Mouse (Mus musculus) neutrophil, adult 65 days (primary cell): ENCODE results near the gene Gjc3. TPM values are rescaled to one million over a fixed set of nuclear protein-coding genes. Genes with fewer than 3 reads are reported as not detected.

Source experiments
- total RNA-seq: library from RNA; stranded (reverse); gene quantifications from 2 replicates; pipeline ENCODE4 v1.2.4, GENCODE M21; 2023

Gene Gjc3
- not detected in 2 replicates for total RNA-seq

DNA sequence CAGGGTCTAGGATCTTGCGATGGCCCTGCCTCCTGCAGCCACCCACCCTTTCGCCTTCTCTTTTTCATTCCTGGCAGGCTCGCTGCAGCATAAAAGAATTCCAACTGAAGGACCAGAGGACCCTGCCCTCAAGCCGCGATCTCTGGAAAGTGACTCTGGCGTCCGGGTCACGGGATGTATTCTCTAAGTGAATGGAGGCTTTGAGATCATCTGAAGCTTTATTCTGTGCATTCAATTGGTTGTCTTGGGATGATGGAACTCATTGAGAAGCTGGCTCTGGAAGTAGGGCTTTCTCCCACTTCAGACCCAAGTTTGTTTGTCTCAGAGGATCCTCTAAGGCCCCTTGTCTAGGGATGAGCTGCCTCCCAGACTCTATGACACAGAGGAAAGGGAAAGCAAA lies at the start of gene Gjc3:
Gene Gjc3, minus strand, starts transcription at position 154 of the 400 bp plus-strand sequence.

DNA sequence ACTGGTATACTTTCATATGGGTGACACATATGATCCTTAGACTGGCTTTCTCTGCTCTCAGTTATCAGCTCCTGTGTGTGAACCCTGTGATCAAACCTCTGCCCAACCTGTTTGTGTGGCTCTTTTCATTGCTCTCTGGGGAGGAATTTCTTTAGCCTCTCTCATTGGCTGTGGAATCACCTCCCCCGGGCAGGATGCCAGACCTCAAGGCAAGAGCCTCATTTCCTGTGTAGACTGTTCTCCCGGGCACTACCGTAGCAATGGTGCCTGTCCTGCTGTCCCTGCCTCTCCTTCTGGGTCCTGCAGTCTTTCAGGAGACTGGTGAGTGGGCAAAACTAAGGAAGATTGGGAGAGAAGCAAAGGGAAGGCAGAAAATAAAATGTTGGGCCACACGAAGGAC lies 18.4 kb upstream of the Gjc3 start, which contains the start of gene Azgp1:
Gene Azgp1, plus strand, starts transcription at position 221 of the 400 bp plus-strand sequence.

DNA sequence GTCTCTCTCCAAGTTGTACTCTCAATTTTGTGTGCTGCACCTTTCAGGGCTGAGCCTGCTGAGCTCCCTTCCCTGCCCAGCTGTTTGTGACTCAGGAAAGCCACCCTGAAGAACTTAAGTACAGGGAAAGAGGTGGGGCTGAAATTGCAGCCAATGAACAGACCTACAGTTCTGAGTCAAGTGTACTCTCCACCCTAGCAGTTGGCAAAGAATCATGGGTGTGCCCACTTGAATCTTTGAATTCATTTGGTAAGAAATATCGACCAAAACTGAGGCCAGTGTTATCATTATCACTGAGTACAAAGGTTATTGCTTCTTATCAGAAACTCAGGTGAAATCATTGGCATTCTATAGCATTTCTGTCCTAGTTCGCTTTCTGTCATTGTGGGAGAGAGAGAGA lies 41.4 kb downstream of the Gjc3 start, which contains the start of gene Cyp3a13:
Gene Cyp3a13, minus strand, starts transcription at position 88 of the 400 bp plus-strand sequence.

Other genes with a start within 250 kb of the Gjc3 start
- 0.50 and 0.54 TPM in 2 replicates for gene Nyap1, start 221.5 kb downstream of the Gjc3 start, total RNA-seq
- 272 and 329 TPM in 2 replicates for gene Tsc22d4, start 217.4 kb downstream of the Gjc3 start, total RNA-seq
- 24.4 and 30.5 TPM in 2 replicates for gene Ppp1r35, start 184.2 kb downstream of the Gjc3 start, total RNA-seq
- gene Mepce, start 175.4 kb downstream of the Gjc3 start, total RNA-seq, result 29.5 and 33.3 TPM in 2 replicates
- 2.2 and 2.4 TPM in 2 replicates for gene Zcwpw1, start 175.3 kb downstream of the Gjc3 start, total RNA-seq
- gene Pilra, start 126.8 kb downstream of the Gjc3 start, total RNA-seq, result 535 and 567 TPM in 2 replicates
- gene Pilrb1, start 105.0 kb downstream of the Gjc3 start, total RNA-seq, result 309 and 327 TPM in 2 replicates
- gene Pilrb2, start 91.3 kb downstream of the Gjc3 start, total RNA-seq, result 426 and 429 TPM in 2 replicates
- gene Cyp3a13, start 41.5 kb downstream of the Gjc3 start, total RNA-seq, result not detected in 2 replicates
- 0.88 and 0.92 TPM in 2 replicates for gene Azgp1, start 18.4 kb upstream of the Gjc3 start, total RNA-seq
- not detected in 2 replicates for gene Smok3a, start 58.2 kb upstream of the Gjc3 start, total RNA-seq
- gene Smok3b, start 58.3 kb upstream of the Gjc3 start, total RNA-seq, result not detected in 2 replicates
- not detected in 2 replicates for gene Smok3c, start 90.1 kb upstream of the Gjc3 start, total RNA-seq
- 8.6 and 9.6 TPM in 2 replicates for gene Zkscan1, start 122.0 kb upstream of the Gjc3 start, total RNA-seq
- gene Zscan21, start 153.8 kb upstream of the Gjc3 start, total RNA-seq, result 4.9 and 5.4 TPM in 2 replicates
- 0.98 and 1.2 TPM in 2 replicates for gene Zfp113, start 192.6 kb upstream of the Gjc3 start, total RNA-seq
- 31.1 and 37.3 TPM in 2 replicates for gene Cops6, start 198.0 kb upstream of the Gjc3 start, total RNA-seq
- 19.7 and 22.1 TPM in 2 replicates for gene Ap4m1, start 208.9 kb upstream of the Gjc3 start, total RNA-seq
- gene Mcm7, start 209.3 kb upstream of the Gjc3 start, total RNA-seq, result 103 and 141 TPM in 2 replicates
- 15.3 and 16.8 TPM in 2 replicates for gene Taf6, start 224.4 kb upstream of the Gjc3 start, total RNA-seq
- 9.6 and 13.9 TPM in 2 replicates for gene Cnpy4, start 224.4 kb upstream of the Gjc3 start, total RNA-seq
- gene Mblac1, start 231.2 kb upstream of the Gjc3 start, total RNA-seq, result 3.1 and 3.2 TPM in 2 replicates